Comparison of ENCODE assay signal across 13 mouse cellular contexts in the genomic region with DNA sequence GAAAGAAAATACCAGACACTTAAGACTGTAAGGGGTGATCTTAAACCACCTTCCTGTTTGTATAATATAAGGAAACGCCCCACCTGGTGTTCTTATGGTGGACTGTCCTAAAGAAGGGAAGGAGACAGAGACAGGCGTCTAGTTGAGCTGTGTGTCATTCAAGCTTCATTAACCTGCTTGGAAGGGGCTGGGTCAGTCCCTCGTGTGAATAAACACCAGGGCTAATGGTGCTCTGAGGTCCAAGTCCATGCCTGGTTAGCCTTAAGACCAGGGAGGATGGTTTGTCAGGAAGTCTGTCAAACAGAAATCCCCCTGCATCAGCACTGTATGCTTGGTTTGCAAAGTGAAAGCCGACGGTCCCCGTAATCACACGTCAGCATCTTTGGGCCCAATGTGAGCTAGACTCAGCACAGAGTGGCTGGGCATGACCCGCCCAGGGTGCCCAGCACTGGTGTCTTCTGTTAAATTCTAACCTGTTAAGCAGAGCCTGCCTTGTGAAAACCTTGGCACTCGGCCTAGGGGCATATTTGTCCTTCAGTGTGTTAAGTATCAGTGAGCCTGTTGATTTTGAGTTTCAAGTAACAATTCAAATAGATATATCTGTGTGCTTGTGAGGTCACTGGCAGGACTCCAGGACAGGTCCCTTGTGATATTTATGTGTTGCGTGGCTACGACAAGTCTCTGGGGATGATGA. TPM values are rescaled to one million over a fixed set of nuclear protein-coding genes. Genes with fewer than 3 reads are reported as not detected.
A peak's percentile ranks its signal among the peaks of the same experiment; 100 is the strongest.
DNase-seq lines count a peak whose midpoint lies in the region; ATAC-seq lines count a peak whose summit lies in the region.
"Had no signal": no experiment of that assay in that cellular context is flagged by ENCODE, and none has a peak within 500 bp of the region (broad histone marks: within the 10 kb centered on the region; RNA-seq: fewer than 3 reads in every experiment).

No protein-coding gene starts in this region.

- WGBS in liver, embryonic 16.5 days (ENCODE audit: insufficient replicate concordance) = 57% methylated on average over 11 of the region's 11 CpGs
- 64% methylated on average over 11 of the region's 11 CpGs for WGBS in liver, embryonic 12.5 days (ENCODE audit: insufficient replicate concordance)
- 49% methylated on average over 11 of the region's 11 CpGs for WGBS in kidney, embryonic 15.5 days

- no peak overlapping the region for H3K9ac ChIP-seq in liver, embryonic 16.5 days (ENCODE audit: low read depth, low read length)
- H3K9ac ChIP-seq in liver, embryonic 12.5 days = no peak overlapping the region
- H3K9ac ChIP-seq in kidney, embryonic 15.5 days = no peak overlapping the region
- H3K9ac ChIP-seq: embryonic facial prominence, embryonic 12.5 days; forebrain, embryonic 15.5 days had no signal

- H3K4me3 ChIP-seq in liver, embryonic 16.5 days (ENCODE audit: low read depth, low read length) = no peak overlapping the region
- no peak overlapping the region for H3K4me3 ChIP-seq in liver, embryonic 12.5 days
- H3K4me3 ChIP-seq in kidney, embryonic 15.5 days (replicated peaks) = no peak overlapping the region
- H3K4me3 ChIP-seq: embryonic facial prominence, embryonic 12.5 days; forebrain, embryonic 15.5 days had no signal

- H3K27me3 ChIP-seq in liver, embryonic 16.5 days (ENCODE audit: control insufficient read depth, insufficient read depth, low read depth, low read length) = no peaks in the 10 kb centered on the region
- no peaks in the 10 kb centered on the region for H3K27me3 ChIP-seq in liver, embryonic 12.5 days (replicated peaks)
- no peaks in the 10 kb centered on the region for H3K27me3 ChIP-seq in kidney, embryonic 15.5 days
- H3K27me3 ChIP-seq: embryonic facial prominence, embryonic 12.5 days; forebrain, embryonic 15.5 days had no signal

- DNase-seq in adrenal gland, postnatal 36 days = peak; percentile 32 to 37
- no peak for DNase-seq in adrenal gland, postnatal 4 days (ENCODE audit: low spot score in 2 of 2)
- DNase-seq in spleen, postnatal 4 days (ENCODE audit: low spot score in 2 of 2) = no peak
- no peak for DNase-seq in B cell, adult 2 months
- DNase-seq: cerebellum, adult 2 months had no signal

- H3K4me2 ChIP-seq in liver, embryonic 16.5 days (ENCODE audit: low read depth, low read length) = no peak overlapping the region
- no peak overlapping the region for H3K4me2 ChIP-seq in liver, embryonic 12.5 days
- H3K4me2 ChIP-seq in kidney, embryonic 15.5 days = no peak overlapping the region
- H3K4me2 ChIP-seq: embryonic facial prominence, embryonic 12.5 days; forebrain, embryonic 15.5 days had no signal

- H3K9me3 ChIP-seq in liver, embryonic 16.5 days (replicated peaks; ENCODE audit: control insufficient read depth, low read length) = no peaks in the 10 kb centered on the region
- no peaks in the 10 kb centered on the region for H3K9me3 ChIP-seq in liver, embryonic 12.5 days (replicated peaks)
- H3K9me3 ChIP-seq in kidney, embryonic 15.5 days (replicated peaks) = no peaks in the 10 kb centered on the region
- H3K9me3 ChIP-seq: embryonic facial prominence, embryonic 12.5 days; forebrain, embryonic 15.5 days had no signal

- peaks cover 3% of the 10 kb centered on the region for H3K36me3 ChIP-seq in liver, embryonic 16.5 days (ENCODE audit: control insufficient read depth, insufficient read depth)
- H3K36me3 ChIP-seq in liver, embryonic 12.5 days = peaks cover 70% of the 10 kb centered on the region
- H3K36me3 ChIP-seq in kidney, embryonic 15.5 days = peaks cover 53% of the 10 kb centered on the region

- ATAC-seq in liver, embryonic 16.5 days (ENCODE audit: low read depth) = peak; percentile 50
- ATAC-seq in liver, embryonic 12.5 days = no peak
- ATAC-seq in kidney, embryonic 15.5 days (replicated peaks; ENCODE audit: low FRiP score) = peak; percentile 91
- ATAC-seq in megakaryocyte, adult 5-6 weeks (ENCODE audit: poor library complexity, severe bottlenecking) = peak; percentile 35
- ATAC-seq: forebrain, embryonic 15.5 days had no signal

- H3K4me1 ChIP-seq in liver, embryonic 16.5 days (ENCODE audit: control insufficient read depth, low read depth, low read length) = no peaks in the 10 kb centered on the region; the same call in 1 of the 2 replicates
- peaks cover 29% of the 10 kb centered on the region for H3K4me1 ChIP-seq in liver, embryonic 12.5 days
- peaks cover 39% of the 10 kb centered on the region for H3K4me1 ChIP-seq in kidney, embryonic 15.5 days

- H3K27ac ChIP-seq in liver, embryonic 16.5 days (ENCODE audit: low read length) = no peak overlapping the region
- H3K27ac ChIP-seq in liver, embryonic 12.5 days = no peak overlapping the region
- peak overlapping the region; percentile 79 for H3K27ac ChIP-seq in kidney, embryonic 15.5 days
- H3K27ac ChIP-seq: embryonic facial prominence, embryonic 12.5 days; forebrain, embryonic 15.5 days had no signal

RNA-seq across cellular contexts. Expression of gene Mrln, which starts 23.0 kb away (rescaled TPM):
- total RNA-seq in adrenal gland, postnatal 36 days (2021) = not detected
- total RNA-seq in adrenal gland, postnatal 4 days (2021) = 1 to 10 TPM; 3.8 to 5.3 TPM
- 0.65 and 1.3 TPM in 2 replicates for polyA plus RNA-seq in liver, embryonic 16.5 days (2015; fragmentation: Nextera tagmentation; extraction: Ambion mirVana)
- polyA plus RNA-seq in liver, embryonic 12.5 days (2016; fragmentation: Nextera tagmentation; extraction: Ambion mirVana) = 0.35 and 0.87 TPM in 2 replicates
- 7.2 and 8.0 TPM in 2 replicates for polyA plus RNA-seq in kidney, embryonic 15.5 days (2015; fragmentation: Nextera tagmentation; extraction: Ambion mirVana)
- total RNA-seq in megakaryocyte, adult 5-6 weeks (2015) = not detected in 2 replicates
- not detected in 2 replicates for total RNA-seq in megakaryocyte, adult 5-6 weeks (2017)
- total RNA-seq: left cerebral cortex, postnatal 14 days had no signal
- polyA plus RNA-seq: large intestine, adult 2 months had no signal

Comparison
In these comparisons a context has a peak if more than half of its experiments do, and no peak if none do; other contexts are left out.
1. DNase-seq: peak in adrenal gland, postnatal 36 days (2 of 2); none in adrenal gland, postnatal 4 days (0 of 2), spleen, postnatal 4 days (0 of 2) and B cell, adult 2 months (0 of 2).